Mouse (Mus musculus) midbrain, postnatal 0 days (tissue): ENCODE results near the gene Pafah2. TPM values are rescaled to one million over a fixed set of nuclear protein-coding genes. Genes with fewer than 3 reads are reported as not detected.

ENCODE experiments used
- ATAC-seq: fragments of 200-750 bp; cut with Nextera tagmentation; 2 replicates; pipeline ENCODE4 v1.8.0; 2017; ENCODE audit warnings: moderate number of reproducible peaks, mild to moderate bottlenecking, moderate TSS enrichment, moderate library complexity; ENCODE audit not compliant: low FRiP score
- DNase-seq: peaks from one replicate; pipeline ENCODE4 v3.0.0-alpha.2; 2015; ENCODE audit warnings: low spot score
- H3K27ac ChIP-seq: fragments of 300-500 bp; sonication (generic); 2 replicates; pipeline ENCODE4 v1.5.1; 2014; ENCODE audit warnings: low read depth, mild to moderate bottlenecking, low read length, mixed read lengths
- H3K27me3 ChIP-seq: fragments of 300-500 bp; sonication (generic); 2 replicates; pipeline ENCODE4 v1.6.1; 2014; ENCODE audit warnings: low read length, control low read depth, mixed read lengths; ENCODE audit not compliant: insufficient read depth
- H3K36me3 ChIP-seq: fragments of 300-500 bp; sonication (generic); 2 replicates; pipeline ENCODE4 v1.6.1; 2014; ENCODE audit warnings: low read length, control low read depth, mixed read lengths; ENCODE audit not compliant: insufficient read depth
- H3K4me1 ChIP-seq: fragments of 300-500 bp; sonication (generic); 2 replicates; pipeline ENCODE4 v1.6.1; 2014; ENCODE audit warnings: mild to moderate bottlenecking, control low read depth, antibody characterized with exemption, low read length, mixed read lengths; ENCODE audit not compliant: insufficient read depth
- H3K4me2 ChIP-seq: fragments of 300-500 bp; sonication (generic); 2 replicates; pipeline ENCODE4 v1.6.1; 2014; ENCODE audit warnings: low read depth, mild to moderate bottlenecking, low read length, mixed read lengths; ENCODE audit not compliant: poor library complexity, severe bottlenecking
- H3K4me3 ChIP-seq: fragments of 300-500 bp; sonication (generic); 2 replicates; pipeline ENCODE4 v1.5.1; 2014; ENCODE audit warnings: low read depth, mild to moderate bottlenecking, low read length, moderate library complexity
- H3K9ac ChIP-seq: fragments of 300-500 bp; sonication (generic); replicated peaks from 2 replicates; pipeline ENCODE4 v1.6.1; 2014; ENCODE audit warnings: mild to moderate bottlenecking, low read length, moderate library complexity, mixed read lengths; ENCODE audit not compliant: poor library complexity, severe bottlenecking
- H3K9me3 ChIP-seq: fragments of 300-500 bp; sonication (generic); 2 replicates; pipeline ENCODE4 v1.6.1; 2016; ENCODE audit warnings: low read length, control low read depth
- CTCF ChIP-seq: IDR thresholded peaks from 2 replicates; pipeline ENCODE4 v1.5.1; 2016; ENCODE audit warnings: antibody characterized with exemption, mild to moderate bottlenecking
- WGBS: fragments of 180-500 bp; shearing (Covaris S2); extraction: QIAGEN DNeasy Blood & Tissue Kit; methylation state at CpG from one replicate; pipeline ENCODE4 v1.1.7; 2014; 5-methylcytosine and 5-hydroxymethylcytosine counted together
- polyA plus RNA-seq: library from polyadenylated mRNA; unstranded; fragments of >200 nt; fragmentation: Nextera tagmentation; extraction: Ambion mirVana; gene quantifications from 2 replicates; pipeline ENCODE4 v1.2.1, GENCODE M21; 2015
- total RNA-seq: library from RNA; depleted of rRNA; stranded (reverse); fragments of >200 nt; gene quantifications from 2 replicates; pipeline ENCODE4 v1.2.3, GENCODE M21; 2014

The Pafah2 gene
- total and polyA plus RNA-seq, 2 experiments from 2014 or later, result 5.7 to 8.3 TPM

DNA sequence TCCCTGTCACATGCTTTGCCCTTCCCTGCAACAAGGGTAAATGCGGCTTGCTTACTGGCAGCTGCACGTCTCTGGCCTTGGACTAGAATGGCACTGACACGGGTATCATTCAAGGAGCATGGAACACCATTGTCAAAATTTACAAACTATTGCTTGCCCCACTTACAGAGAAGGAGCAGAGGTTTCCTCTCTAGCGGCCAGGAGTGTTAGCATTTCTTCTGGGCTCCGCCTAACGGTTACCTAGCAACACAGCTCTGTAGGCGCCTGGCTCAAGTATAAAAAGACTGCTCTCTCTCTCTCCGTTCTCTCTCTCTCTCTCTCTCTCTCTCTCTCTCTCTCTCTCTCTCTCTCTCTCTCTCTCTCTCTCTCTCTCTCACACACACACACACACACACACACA lies 3.5 kb upstream of the Pafah2 start:
- Histone ChIP-seq H3K27ac (no peak overlapping the region), H3K36me3 (no peaks in the 10 kb centered on the region), H3K9me3 (no peaks in the 10 kb centered on the region), H3K4me3 (no peak overlapping the region), H3K27me3 (no peaks in the 10 kb centered on the region), H3K9ac (no peak overlapping the region), H3K4me1 (no peaks in the 10 kb centered on the region), H3K4me2 (no peak overlapping the region; the same call in 1 of the 2 replicates)
- 9% methylated on average over 8 of the region's 8 CpGs for WGBS
- DNase-seq (peak; percentile 73), ATAC-seq (no peak)
- TF ChIP-seq CTCF, result no peak

- 22% methylated on average over 12 of the region's 12 CpGs for WGBS
- ATAC-seq, result no peak
- peak; percentile 70 for TF ChIP-seq CTCF
- Histone ChIP-seq H3K4me2 (peak overlapping the region; percentile 12; the same call in 1 of the 2 replicates), H3K27me3 (no peaks in the 10 kb centered on the region), H3K4me1 (no peaks in the 10 kb centered on the region), H3K9me3 (no peaks in the 10 kb centered on the region), H3K36me3 (no peaks in the 10 kb centered on the region), H3K9ac (no peak overlapping the region), H3K4me3 (no peak overlapping the region), H3K27ac (no peak overlapping the region)
- peak; percentile 60 for DNase-seq
These were observed 3.1 kb upstream of the Pafah2 start for GRCm38 (mm10) chr4:134393026-134393425.

DNA sequence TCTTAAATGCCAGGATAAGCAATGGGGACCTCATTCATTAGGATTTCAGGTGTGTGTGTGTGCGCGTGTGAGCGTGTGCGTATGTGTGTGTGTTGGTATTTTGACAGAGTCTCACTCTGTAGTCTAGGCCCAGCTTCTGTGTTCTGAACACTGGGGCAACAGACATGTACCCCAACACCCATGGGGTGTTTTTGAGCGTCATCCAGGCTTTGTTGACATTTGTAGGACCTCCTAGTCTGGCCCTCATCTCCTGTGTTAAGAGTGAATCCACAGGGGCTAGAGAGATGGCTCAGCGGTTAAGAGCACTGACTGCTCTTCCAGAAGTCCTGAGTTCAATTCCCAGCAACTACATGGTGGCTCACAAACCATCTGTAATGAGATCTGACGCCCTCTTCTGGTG lies 978 bp upstream of the Pafah2 start:
- Histone ChIP-seq H3K9ac (no peak overlapping the region), H3K27ac (no peak overlapping the region), H3K4me2 (no peak overlapping the region), H3K27me3 (no peaks in the 10 kb centered on the region), H3K9me3 (no peaks in the 10 kb centered on the region), H3K4me1 (no peaks in the 10 kb centered on the region), H3K36me3 (no peaks in the 10 kb centered on the region), H3K4me3 (no peak overlapping the region)
- DNase-seq, result no peak
- no peak for ATAC-seq
- no peak for TF ChIP-seq CTCF
- WGBS, result 96% methylated on average over 7 of the region's 7 CpGs

GRCm38 (mm10) chr4:134397121-134397520 lies 1.0 kb downstream of the Pafah2 start:
- DNase-seq (peak; percentile 58), ATAC-seq (no peak)
- H3K4me1 ChIP-seq, result 0 out of 2 replicates have a peak, but pooled peaks cover 2% of the 10 kb centered on the region
- WGBS, result 21% methylated on average over 7 of the region's 7 CpGs
- peak overlapping the region; percentile 33; the same call in 1 of the 2 replicates for H3K27ac ChIP-seq
- no peaks in the 10 kb centered on the region for H3K36me3 ChIP-seq
- peak overlapping the region; percentile 82 for H3K4me2 ChIP-seq
- TF ChIP-seq CTCF, result no peak; the same call in 1 of the 2 replicates
- H3K9ac ChIP-seq, result no peak overlapping the region
- no peaks in the 10 kb centered on the region for H3K27me3 ChIP-seq
- H3K4me3 ChIP-seq, result 0 out of 2 replicates have a peak overlapping the region, but pooled peaks have one; percentile 5
- no peaks in the 10 kb centered on the region for H3K9me3 ChIP-seq

- Histone ChIP-seq H3K9ac (no peak overlapping the region), H3K27me3 (no peaks in the 10 kb centered on the region), H3K27ac (no peak overlapping the region), H3K36me3 (no peaks in the 10 kb centered on the region), H3K9me3 (no peaks in the 10 kb centered on the region), H3K4me2 (no peak overlapping the region), H3K4me1 (0 out of 2 replicates have a peak, but pooled peaks cover 4% of the 10 kb centered on the region), H3K4me3 (no peak overlapping the region)
- no peak for DNase-seq
- 86% methylated on average over 9 of the region's 9 CpGs for WGBS
- no peak for ATAC-seq
- no peak for TF ChIP-seq CTCF
These were observed 1.6 kb downstream of the Pafah2 start for GRCm38 (mm10) chr4:134397732-134398131.

DNA sequence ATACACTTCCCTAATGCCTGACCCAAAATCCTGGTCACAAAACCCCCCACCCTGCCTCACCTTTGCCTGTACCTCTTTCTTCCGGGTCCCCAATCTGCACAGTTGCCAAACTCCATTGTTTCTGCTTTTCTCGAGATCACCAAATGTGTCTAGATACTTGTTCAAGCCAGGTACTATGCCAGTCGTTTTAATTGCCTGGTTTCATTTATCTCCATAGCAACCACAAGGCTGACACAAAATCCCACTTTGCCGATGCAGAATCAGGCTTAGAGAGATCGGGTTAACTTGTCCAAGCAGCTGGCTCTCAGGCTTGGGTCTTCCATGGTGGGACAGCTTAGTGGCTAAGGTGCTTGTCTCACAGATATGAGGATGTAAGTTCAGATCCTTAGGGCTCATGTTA lies 4.1 kb downstream of the Pafah2 start:
- peak overlapping the region; percentile 75 for H3K27ac ChIP-seq
- H3K9ac ChIP-seq, result no peak overlapping the region
- ATAC-seq, result no peak
- H3K4me2 ChIP-seq, result peak overlapping the region; percentile 54
- H3K9me3 ChIP-seq, result no peaks in the 10 kb centered on the region
- 22% methylated on average over 5 of the region's 5 CpGs for WGBS
- no peaks in the 10 kb centered on the region for H3K27me3 ChIP-seq
- TF ChIP-seq CTCF, result no peak
- peak; percentile 65 for DNase-seq
- no peaks in the 10 kb centered on the region for H3K36me3 ChIP-seq
- 0 out of 2 replicates have a peak overlapping the region, but pooled peaks have one; percentile 1 for H3K4me3 ChIP-seq
- H3K4me1 ChIP-seq, result 0 out of 2 replicates have a peak, but pooled peaks cover 4% of the 10 kb centered on the region
